Mouse (Mus musculus) heart, postnatal 0 days (tissue): Measurements from ENCODE around the gene Hist1h4b. TPM values are rescaled to one million over a fixed set of nuclear protein-coding genes. Genes with fewer than 3 reads are reported as not detected.

Experiments used
- ATAC-seq: fragments of 200-750 bp; cut with Nextera tagmentation; 2 replicates; pipeline ENCODE4 v1.8.0; 2017; ENCODE audit warnings: low read depth, moderate number of reproducible peaks, moderate library complexity; ENCODE audit not compliant: insufficient read depth
- DNase-seq: peaks from one replicate; pipeline ENCODE4 v3.0.0-alpha.2; 2016; ENCODE audit warnings: low spot score
- H3K27ac ChIP-seq: fragments of 300-500 bp; sonication (generic); 2 replicates; pipeline ENCODE4 v1.5.1; 2014; ENCODE audit warnings: low read depth, mild to moderate bottlenecking
- H3K27me3 ChIP-seq: fragments of 300-500 bp; sonication (generic); 2 replicates; pipeline ENCODE4 v1.6.1; 2014; ENCODE audit warnings: low read length, mixed read lengths; ENCODE audit not compliant: control insufficient read depth, insufficient read depth
- H3K36me3 ChIP-seq: fragments of 300-500 bp; sonication (generic); replicated peaks from 2 replicates; pipeline ENCODE4 v1.6.1; 2014; ENCODE audit warnings: low read length, mixed read lengths; ENCODE audit not compliant: control insufficient read depth, insufficient read depth
- H3K4me1 ChIP-seq: fragments of 300-500 bp; sonication (generic); 2 replicates; pipeline ENCODE4 v1.6.1; 2014; ENCODE audit warnings: antibody characterized with exemption; ENCODE audit not compliant: control insufficient read depth, insufficient read depth
- H3K4me2 ChIP-seq: fragments of 300-500 bp; sonication (generic); 2 replicates; pipeline ENCODE4 v1.6.1; 2014; ENCODE audit warnings: low read depth, mild to moderate bottlenecking, low read length, moderate library complexity
- H3K4me3 ChIP-seq: fragments of 300-500 bp; sonication (generic); 2 replicates; pipeline ENCODE4 v1.5.1; 2014; ENCODE audit warnings: low read depth, low read length
- H3K9ac ChIP-seq: fragments of 300-500 bp; sonication (generic); replicated peaks from 2 replicates; pipeline ENCODE4 v1.6.1; 2014; ENCODE audit warnings: low read depth, low read length, mixed read lengths
- H3K9me3 ChIP-seq: fragments of 300-500 bp; sonication (generic); replicated peaks from 2 replicates; pipeline ENCODE4 v1.6.1; 2016; ENCODE audit warnings: low read length; ENCODE audit not compliant: control insufficient read depth
- CTCF ChIP-seq: IDR thresholded peaks from 2 replicates; pipeline ENCODE4 v1.5.1; 2016; ENCODE audit warnings: antibody characterized with exemption, control low read depth, low read depth
- EP300 ChIP-seq: IDR thresholded peaks from 2 replicates; pipeline ENCODE4 v1.6.1; 2016; ENCODE audit warnings: antibody characterized with exemption, low read depth
- WGBS: fragments of 180-500 bp; shearing (Covaris S2); extraction: QIAGEN DNeasy Blood & Tissue Kit; methylation state at CpG from one replicate; pipeline ENCODE4 v1.1.7; 2014; 5-methylcytosine and 5-hydroxymethylcytosine counted together
- polyA plus RNA-seq: library from polyadenylated mRNA; unstranded; fragments of >200 nt; fragmentation: Nextera tagmentation; extraction: Ambion mirVana; gene quantifications from 2 replicates; pipeline ENCODE4 v1.2.1, GENCODE M21; 2015
- total RNA-seq: library from RNA; depleted of rRNA; stranded (reverse); fragments of >200 nt; gene quantifications from 2 replicates; pipeline ENCODE4 v1.2.3, GENCODE M21; 2014; ENCODE audit warnings: low replicate concordance

Gene Hist1h4b
- total and polyA plus RNA-seq, 2 experiments from 2014 or later = 0.46 to 267 TPM

DNA sequence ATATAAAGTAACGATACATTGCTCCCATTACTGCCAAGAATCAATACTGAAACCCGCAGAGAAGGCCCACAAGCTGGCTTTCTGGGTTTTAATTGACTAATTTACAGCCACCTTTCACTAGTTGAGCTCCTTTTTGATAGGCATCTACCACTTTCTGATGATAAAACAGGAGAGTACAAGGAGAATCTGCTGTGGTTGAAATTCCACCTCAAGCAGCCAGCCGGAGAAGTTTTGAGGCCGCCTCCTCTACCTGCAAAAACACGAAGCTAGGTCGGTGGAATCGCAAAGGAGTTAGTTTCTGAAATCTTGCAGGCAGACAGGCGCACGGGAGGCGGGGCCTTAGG lies 6.4 kb downstream of the Hist1h4b start:
- H3K27me3 ChIP-seq = no peaks in the 10 kb centered on the region
- H3K36me3 ChIP-seq = no peaks in the 10 kb centered on the region
- H3K4me1 ChIP-seq = peaks cover 22% of the 10 kb centered on the region
- peak overlapping the region; percentile 95 for H3K27ac ChIP-seq
- DNase-seq = no peak
- H3K4me2 ChIP-seq = peak overlapping the region; percentile 71
- peak overlapping the region; percentile 48 for H3K4me3 ChIP-seq
- peak overlapping the region; percentile 66; the same call in 1 of the 2 replicates for H3K9ac ChIP-seq
- TF ChIP-seq EP300 (no peak), CTCF (no peak)
- ATAC-seq = no peak
- H3K9me3 ChIP-seq = no peaks in the 10 kb centered on the region
- 2% methylated on average over 10 of the region's 10 CpGs for WGBS

DNA sequence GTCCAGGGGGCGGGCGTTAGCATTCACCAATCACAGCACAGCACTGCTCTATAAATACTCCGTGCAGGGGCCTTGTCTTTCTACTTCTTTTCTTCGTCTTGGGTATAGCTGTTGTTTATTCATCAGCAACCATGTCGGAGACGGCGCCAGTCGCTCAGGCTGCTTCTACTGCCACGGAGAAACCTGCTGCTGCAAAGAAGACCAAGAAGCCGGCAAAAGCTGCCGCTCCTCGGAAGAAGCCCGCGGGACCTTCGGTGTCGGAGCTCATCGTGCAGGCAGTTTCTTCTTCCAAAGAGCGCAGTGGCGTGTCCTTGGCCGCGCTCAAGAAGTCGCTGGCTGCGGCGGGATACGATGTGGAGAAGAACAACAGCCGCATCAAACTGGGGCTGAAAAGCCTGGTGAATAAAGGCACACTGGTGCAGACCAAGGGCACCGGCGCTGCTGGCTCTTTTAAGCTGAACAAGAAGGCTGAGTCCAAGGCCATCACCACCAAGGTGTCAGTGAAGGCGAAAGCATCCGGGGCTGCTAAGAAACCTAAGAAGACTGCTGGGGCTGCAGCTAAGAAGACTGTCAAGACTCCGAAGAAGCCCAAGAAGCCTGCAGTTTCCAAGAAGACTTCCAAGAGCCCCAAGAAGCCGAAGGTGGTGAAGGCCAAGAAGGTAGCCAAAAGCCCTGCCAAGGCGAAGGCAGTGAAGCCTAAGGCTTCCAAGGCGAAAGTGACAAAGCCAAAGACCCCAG lies 6.9 kb downstream of the Hist1h4b start, which contains the start of gene Hist1h1a:
Hist1h1a (plus strand) TSS at position 81 of the 738 bp plus-strand sequence.
- TF ChIP-seq EP300 (no peak; the same call in 1 of the 2 replicates), CTCF (no peak)
- WGBS = 3% methylated on average over 34 of the region's 34 CpGs

DNA sequence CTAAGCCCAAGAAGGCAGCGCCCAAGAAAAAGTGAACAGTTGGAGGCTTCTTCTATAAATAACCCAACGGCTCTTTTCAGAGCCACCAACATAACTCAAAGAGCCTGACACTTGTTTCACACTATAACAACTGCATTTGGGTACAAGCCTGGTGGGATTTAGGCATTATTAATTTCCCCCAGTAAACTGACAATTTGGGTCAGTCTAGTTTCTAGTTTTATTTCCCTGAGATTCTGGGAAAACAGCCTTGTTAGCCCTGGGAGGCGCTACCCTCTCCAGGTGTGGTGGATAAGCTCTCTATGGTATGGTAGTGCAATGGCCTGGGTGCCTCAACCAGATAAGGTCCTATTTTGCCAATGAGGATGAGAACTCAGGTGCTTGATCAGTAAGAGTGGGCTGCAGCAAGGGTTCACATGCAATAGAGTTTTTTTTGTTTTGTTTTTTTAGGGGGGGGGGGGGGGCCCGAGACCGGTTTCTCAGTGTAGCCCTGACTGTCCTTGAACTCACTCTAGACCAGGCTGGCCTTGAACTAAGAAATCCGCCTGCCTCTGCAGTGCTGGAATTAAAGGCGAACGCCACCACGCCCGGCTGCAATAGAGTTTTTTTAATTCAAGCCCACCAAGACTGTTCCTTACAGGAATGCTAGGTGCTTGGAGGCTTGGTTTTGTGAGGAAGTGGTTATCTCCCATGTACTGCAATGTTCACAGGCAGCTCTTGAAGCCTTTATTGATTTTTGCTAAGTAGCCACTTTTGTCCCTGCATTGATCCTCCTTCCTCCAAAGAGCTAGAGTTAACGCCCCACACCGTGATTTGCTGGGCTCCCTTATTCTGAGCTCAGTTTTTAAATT lies 7.7 kb downstream of the Hist1h4b start:
- Histone ChIP-seq H3K9ac (peak overlapping the region; percentile 66; the same call in 1 of the 2 replicates), H3K9me3 (no peaks in the 10 kb centered on the region), H3K4me2 (peak overlapping the region; percentile 71), H3K36me3 (no peaks in the 10 kb centered on the region), H3K4me3 (peak overlapping the region; percentile 48), H3K4me1 (peaks cover 22% of the 10 kb centered on the region), H3K27me3 (no peaks in the 10 kb centered on the region), H3K27ac (peak overlapping the region; percentile 95; the same call in 1 of the 2 replicates)
- 47% methylated on average over 12 of the region's 12 CpGs for WGBS
- DNase-seq (no peak), ATAC-seq (no peak)
- no peak for TF ChIP-seq CTCF
- no peak for TF ChIP-seq EP300

More for the DNA sequence above, 6.9 kb downstream of the Hist1h4b start, which contains the start of gene Hist1h1a:
- H3K4me3 ChIP-seq = peak within 1 kb of the TSS; percentile 48
- peak within 1 kb of the TSS; percentile 71 for H3K4me2 ChIP-seq
- H3K27ac ChIP-seq = peak within 1 kb of the TSS; percentile 95
- H3K4me1 ChIP-seq = peaks cover 22% of the 10 kb centered on the region
- H3K9me3 ChIP-seq = no peaks in the 10 kb centered on the region
- H3K9ac ChIP-seq = peak within 1 kb of the TSS; percentile 66
- DNase-seq (peak; percentile 95), ATAC-seq (peak; percentile 59)
- H3K27me3 ChIP-seq = no peaks in the 10 kb centered on the region
- no peaks in the 10 kb centered on the region for H3K36me3 ChIP-seq

DNA sequence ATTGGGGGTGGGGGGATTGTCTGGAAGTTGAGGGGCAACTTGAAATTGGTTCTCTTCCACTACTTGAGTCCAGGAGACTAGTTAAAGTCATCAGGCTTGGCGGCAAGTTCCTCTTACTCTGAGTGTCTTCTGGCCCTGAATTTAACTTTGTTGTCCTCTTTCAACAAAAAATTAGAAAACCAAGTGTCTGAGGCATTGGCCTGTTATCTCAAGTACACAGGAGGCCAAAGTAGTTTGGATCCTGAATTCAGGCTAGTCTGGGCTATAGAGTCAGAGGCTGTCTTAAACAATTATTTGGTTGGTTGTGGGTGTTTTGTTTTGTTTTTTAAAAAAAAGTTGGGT lies 8.3 kb downstream of the Hist1h4b start:
- Histone ChIP-seq H3K9me3 (no peaks in the 10 kb centered on the region), H3K4me2 (no peak overlapping the region), H3K27ac (no peak overlapping the region), H3K36me3 (no peaks in the 10 kb centered on the region), H3K4me3 (no peak overlapping the region), H3K4me1 (peaks cover 22% of the 10 kb centered on the region), H3K27me3 (no peaks in the 10 kb centered on the region), H3K9ac (no peak overlapping the region)
- 85% methylated on average over 1 of the region's 1 CpGs for WGBS
- ATAC-seq (no peak), DNase-seq (no peak)
- no peak for TF ChIP-seq CTCF
- TF ChIP-seq EP300 = no peak

DNA sequence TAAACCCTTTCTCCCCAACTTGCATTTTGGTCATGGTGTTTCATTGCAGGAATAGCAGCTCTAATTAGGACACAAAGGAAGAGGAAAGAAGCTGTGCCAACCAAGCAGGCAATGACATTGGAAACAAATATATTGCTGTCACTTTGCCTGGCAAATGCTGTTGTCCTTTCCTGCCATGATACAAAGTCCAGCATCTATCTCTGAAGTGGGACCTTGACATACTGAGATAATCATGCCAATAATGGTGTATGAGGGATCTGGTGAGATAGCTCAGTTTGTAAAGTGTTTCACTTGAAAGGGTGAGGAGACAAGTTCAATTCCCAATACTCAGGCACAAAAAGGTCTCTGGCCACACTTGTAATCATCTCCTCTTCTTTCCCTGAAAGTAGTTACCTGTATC lies 10.0 kb downstream of the Hist1h4b start:
- DNase-seq (no peak), ATAC-seq (no peak)
- H3K4me3 ChIP-seq = no peak overlapping the region
- TF ChIP-seq EP300 (no peak), CTCF (no peak)
- no peak overlapping the region for H3K9ac ChIP-seq
- H3K9me3 ChIP-seq = no peaks in the 10 kb centered on the region
- H3K4me1 ChIP-seq = peaks cover 18% of the 10 kb centered on the region
- H3K27ac ChIP-seq = no peak overlapping the region
- no peaks in the 10 kb centered on the region for H3K27me3 ChIP-seq
- no peak overlapping the region for H3K4me2 ChIP-seq
- H3K36me3 ChIP-seq = no peaks in the 10 kb centered on the region
